Mouse (Mus musculus) left cerebral cortex, adult 18-20 months (tissue): ENCODE measurements around the gene Actl6b. TPM values are rescaled to one million over a fixed set of nuclear protein-coding genes. Genes with fewer than 3 reads are reported as not detected.
A peak's percentile ranks its signal among the peaks of the same experiment; 100 is the strongest.

Source experiments
- DNase-seq, 2 experiments: peaks; one replicate each; pipeline ENCODE4 v3.0.0; 2021 to 2022; ENCODE audit warnings: low spot score in 2 of 2, mixed read lengths in 1 of 2
- total RNA-seq, 2 experiments: library from RNA; stranded (reverse); gene quantifications; 2 replicates each; pipeline ENCODE4 v1.2.3; 2021

Actl6b gene
- total RNA-seq, 2 experiments from 2014 or later = 112 to 115 TPM

- DNase-seq = no peak
Measured at GRCm38 (mm10) chr5:137553898-137554297, 581 bp downstream of the Actl6b start.

- DNase-seq = no peak
Measured at GRCm38 (mm10) chr5:137561556-137561955, 8.2 kb downstream of the Actl6b start.

- peak; percentile 31 to 53 for DNase-seq
Measured at GRCm38 (mm10) chr5:137562965-137563364, 9.6 kb downstream of the Actl6b start.

- no peak for DNase-seq
Measured at GRCm38 (mm10) chr5:137565744-137566143, 12.4 kb downstream of the Actl6b start.

GRCm38 (mm10) chr5:137566416-137566815 is 13.1 kb downstream of the Actl6b start:
- no peak for DNase-seq

GRCm38 (mm10) chr5:137568223-137568798 is 15.0 kb downstream of the Actl6b start:
- DNase-seq = no peak

- no peak for DNase-seq
Measured at GRCm38 (mm10) chr5:137569031-137569430, 15.7 kb downstream of the Actl6b start.

- no peak for DNase-seq
Measured at GRCm38 (mm10) chr5:137569665-137570064, 16.3 kb downstream of the Actl6b start, which contains the start of gene Tfr2. TSS of gene Tfr2 (plus strand) at chr5:137569840.

GRCm38 (mm10) chr5:137570181-137570580 is 16.9 kb downstream of the Actl6b start:
- no peak for DNase-seq

GRCm38 (mm10) chr5:137570691-137571586 is 17.6 kb downstream of the Actl6b start:
- DNase-seq = no peak

- peak; percentile 47 to 56 for DNase-seq
Measured at GRCm38 (mm10) chr5:137574470-137574901, 21.2 kb downstream of the Actl6b start.

GRCm38 (mm10) chr5:137580246-137580645 is 26.9 kb downstream of the Actl6b start:
- no peak for DNase-seq

GRCm38 (mm10) chr5:137582702-137583101 is 29.4 kb downstream of the Actl6b start:
- no peak for DNase-seq

GRCm38 (mm10) chr5:137583670-137584169 is 30.4 kb downstream of the Actl6b start:
- peak; percentile 19 to 25 for DNase-seq

GRCm38 (mm10) chr5:137584976-137585375 is 31.7 kb downstream of the Actl6b start:
- DNase-seq = peak; percentile 71 to 75

GRCm38 (mm10) chr5:137590507-137590906 is 37.2 kb downstream of the Actl6b start:
- no peak for DNase-seq

- DNase-seq = no peak
Measured at GRCm38 (mm10) chr5:137595921-137596320, 42.6 kb downstream of the Actl6b start.

GRCm38 (mm10) chr5:137596601-137597261 is 43.4 kb downstream of the Actl6b start:
- DNase-seq = no peak

GRCm38 (mm10) chr5:137597625-137598024 is 44.3 kb downstream of the Actl6b start:
- no peak for DNase-seq

- no peak for DNase-seq
Measured at GRCm38 (mm10) chr5:137598100-137598826, 44.9 kb downstream of the Actl6b start.

- DNase-seq = no peak
Measured at GRCm38 (mm10) chr5:137599600-137599999, 46.3 kb downstream of the Actl6b start.
